Mouse (Mus musculus) ES-E14 (cell line): ENCODE measurements at regions not wholly inside any gene's neighbourhood (a gene's known extent, or its start where the extent isn't known, plus 50 kb on each side); places are given as distances from the start of the nearest gene placed in this dataset.

ENCODE experiments used
- DNase-seq: peaks from one replicate; pipeline ENCODE4 v3.0.0-alpha.2; 2013; ENCODE audit warnings: low read depth, low spot score
- H3K27ac ChIP-seq: 2 replicates; pipeline ENCODE4 v1.5.1; 2012; ENCODE audit warnings: low read depth, mild to moderate bottlenecking, low read length, moderate library complexity, mixed read lengths; ENCODE audit not compliant: poor library complexity, insufficient read depth, severe bottlenecking
- H3K36me3 ChIP-seq: 2 replicates; pipeline ENCODE4 v1.6.1; 2012; ENCODE audit warnings: mild to moderate bottlenecking, low read length, moderate library complexity, mixed read lengths; ENCODE audit not compliant: control insufficient read depth, poor library complexity, insufficient read depth, severe bottlenecking
- H3K4me1 ChIP-seq, 2 experiments: fragments of 150-350 bp in 1 of 2; sonication (generic) in 1 of 2; 2 replicates each; pipeline ENCODE4 v1.6.1; 2012; ENCODE audit warnings: low read length in 2 of 2, mild to moderate bottlenecking in 1 of 2, mixed read lengths in 1 of 2; ENCODE audit not compliant: control insufficient read depth in 2 of 2, insufficient read depth in 2 of 2, poor library complexity in 1 of 2
- H3K4me3 ChIP-seq, 2 experiments: fragments of 150-350 bp in 1 of 2; sonication (generic) in 1 of 2; 2 replicates each; pipeline ENCODE4 v1.5.1; 2012; ENCODE audit warnings: low read length in 2 of 2, low read depth in 1 of 2, mild to moderate bottlenecking in 1 of 2, mixed read lengths in 1 of 2; ENCODE audit not compliant: insufficient read depth in 1 of 2, poor library complexity in 1 of 2, severe bottlenecking in 1 of 2
- H3K9ac ChIP-seq: 2 replicates; pipeline ENCODE4 v1.6.1; 2012; ENCODE audit warnings: low read depth, mild to moderate bottlenecking, low read length, mixed read lengths; ENCODE audit not compliant: poor library complexity, insufficient read depth, severe bottlenecking
- H3K9me3 ChIP-seq: fragments of 150-350 bp; sonication (generic); 2 replicates; pipeline ENCODE4 v1.6.1; 2012; ENCODE audit warnings: low read depth, mild to moderate bottlenecking, low read length; ENCODE audit not compliant: control insufficient read depth, insufficient read depth
- CHD2 ChIP-seq: IDR thresholded peaks from 2 replicates; pipeline ENCODE4 v1.6.1; 2014; ENCODE audit warnings: mild to moderate bottlenecking, low read depth, low read length, inconsistent platforms
- HCFC1 ChIP-seq: IDR thresholded peaks from 2 replicates; pipeline ENCODE4 v1.6.1; 2012; ENCODE audit warnings: low read length, inconsistent platforms, borderline replicate concordance; ENCODE audit not compliant: insufficient read depth
- MAFK ChIP-seq: IDR thresholded peaks from 2 replicates; pipeline ENCODE4 v1.6.1; 2014; ENCODE audit warnings: mild to moderate bottlenecking, low read depth, low read length, inconsistent platforms; ENCODE audit not compliant: insufficient read depth
- ZC3H11A ChIP-seq: IDR thresholded peaks from 2 replicates; pipeline ENCODE4 v1.6.1; 2012; ENCODE audit warnings: low read depth, mild to moderate bottlenecking, inconsistent platforms, low read length, borderline replicate concordance
- ZNF384 ChIP-seq: IDR thresholded peaks from 2 replicates; pipeline ENCODE4 v1.6.1; 2012; ENCODE audit warnings: low read depth, low read length, inconsistent platforms
- in situ Hi-C, 2 experiments: fragments of 600-800 bp; cut with MboI; formaldehyde crosslinking; loops; one replicate each; pipeline ENCODE4 v1.15.1; 2025; ENCODE audit warnings: low sequenced_read_pairs in 2 of 2, inconsistent platforms in 1 of 2; ENCODE audit not compliant: unreplicated experiment in 2 of 2

DNA sequence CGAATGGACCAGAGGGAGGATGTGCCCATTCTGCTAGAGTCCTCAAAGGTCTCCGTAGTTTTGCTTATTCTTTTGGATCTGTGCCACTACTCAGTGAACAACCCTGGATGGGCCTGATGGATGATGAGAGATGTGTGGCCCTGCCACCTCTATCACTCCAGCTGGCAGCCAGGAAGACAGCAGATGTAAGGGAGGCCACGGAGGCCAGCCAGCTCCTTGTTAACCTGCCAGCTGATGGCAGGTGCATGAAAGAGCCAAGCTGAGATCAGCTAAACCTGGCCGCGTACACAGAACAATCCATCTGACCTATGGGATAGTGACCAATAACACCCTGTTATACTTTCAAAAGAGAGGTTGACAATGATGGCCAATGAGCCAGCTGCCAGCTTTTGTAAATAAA lies 352.6 kb downstream of the Etnk1 start:
- H3K9me3 ChIP-seq, result no peaks in the 10 kb centered on the region
- no peaks in the 10 kb centered on the region for H3K4me1 ChIP-seq
- in situ Hi-C loops, result no loop called here
- no peak overlapping the region for H3K27ac ChIP-seq
- DNase-seq, result no peak
- no peak overlapping the region for H3K9ac ChIP-seq
- TF ChIP-seq ZNF384 (no peak), ZC3H11A (no peak), CHD2 (no peak), HCFC1 (no peak), MAFK (no peak)
- no peak overlapping the region for H3K4me3 ChIP-seq
- H3K36me3 ChIP-seq, result no peaks in the 10 kb centered on the region

GRCm38 (mm10) chr6:143525092-143525491 lies 358.1 kb downstream of the Etnk1 start:
- in situ Hi-C loops, result no loop called here
- H3K27ac ChIP-seq, result no peak overlapping the region
- DNase-seq, result no peak
- H3K9ac ChIP-seq, result no peak overlapping the region
- no peaks in the 10 kb centered on the region for H3K36me3 ChIP-seq
- no peaks in the 10 kb centered on the region for H3K9me3 ChIP-seq
- no peaks in the 10 kb centered on the region for H3K4me1 ChIP-seq
- no peak overlapping the region for H3K4me3 ChIP-seq
- TF ChIP-seq ZC3H11A, result no peak
- TF ChIP-seq CHD2, result no peak
- no peak for TF ChIP-seq MAFK
- TF ChIP-seq HCFC1, result no peak

DNA sequence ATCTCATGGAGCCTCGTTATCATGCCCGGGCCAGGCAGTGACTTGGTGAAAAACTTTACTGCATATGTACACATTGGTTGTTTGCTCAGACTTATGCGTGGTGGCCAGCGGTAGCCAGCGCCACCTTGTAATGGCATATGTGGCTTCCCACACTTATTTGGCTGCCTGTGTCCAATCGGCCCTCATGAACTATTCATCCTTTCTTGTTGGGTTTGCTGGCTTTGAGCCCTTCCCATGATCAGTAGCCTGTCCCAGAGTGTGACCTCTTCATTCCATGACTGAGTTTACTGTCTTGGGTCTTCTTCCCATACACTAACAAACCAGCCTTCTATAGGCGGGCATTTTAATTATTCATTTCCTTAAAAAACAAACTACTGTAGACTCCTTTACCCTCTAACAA lies 361.9 kb downstream of the Etnk1 start:
- Histone ChIP-seq H3K27ac (no peak overlapping the region), H3K36me3 (no peaks in the 10 kb centered on the region), H3K9ac (no peak overlapping the region), H3K9me3 (no peaks in the 10 kb centered on the region), H3K4me3 (no peak overlapping the region), H3K4me1 (no peaks in the 10 kb centered on the region)
- no peak for DNase-seq
- TF ChIP-seq ZNF384 (no peak), HCFC1 (no peak)
- in situ Hi-C loops, result no loop called here

GRCm38 (mm10) chr6:143530372-143531224 lies 363.6 kb downstream of the Etnk1 start:
- H3K27ac ChIP-seq, result no peak overlapping the region
- no peaks in the 10 kb centered on the region for H3K9me3 ChIP-seq
- no peak for DNase-seq
- no peak overlapping the region for H3K4me3 ChIP-seq
- in situ Hi-C loops, result no loop called here
- TF ChIP-seq CHD2, result no peak
- TF ChIP-seq ZNF384, result no peak
- no peak for TF ChIP-seq MAFK
- TF ChIP-seq HCFC1, result no peak
- TF ChIP-seq ZC3H11A, result no peak
- no peaks in the 10 kb centered on the region for H3K36me3 ChIP-seq
- H3K4me1 ChIP-seq, result no peaks in the 10 kb centered on the region
- no peak overlapping the region for H3K9ac ChIP-seq

- Histone ChIP-seq H3K4me3 (no peak overlapping the region), H3K27ac (no peak overlapping the region), H3K4me1 (no peaks in the 10 kb centered on the region), H3K36me3 (no peaks in the 10 kb centered on the region), H3K9ac (no peak overlapping the region), H3K9me3 (no peaks in the 10 kb centered on the region)
- in situ Hi-C loops, result no loop called here
- DNase-seq, result no peak
- no peak for TF ChIP-seq CHD2
- no peak for TF ChIP-seq ZC3H11A
- TF ChIP-seq HCFC1, result no peak
- TF ChIP-seq ZNF384, result no peak
- no peak for TF ChIP-seq MAFK
These were observed 364.5 kb downstream of the Etnk1 start for GRCm38 (mm10) chr6:143531477-143531876.
